Mouse (Mus musculus) kidney, postnatal 0 days (tissue): Measurements from ENCODE around the gene Pde3a. TPM values are rescaled to one million over a fixed set of nuclear protein-coding genes. Genes with fewer than 3 reads are reported as not detected.

Source experiments
- ATAC-seq: fragments of 200-750 bp; cut with Nextera tagmentation; replicated peaks from 2 replicates; pipeline ENCODE4 v1.8.0; 2017; ENCODE audit warnings: low read depth, moderate number of reproducible peaks, moderate TSS enrichment, moderate library complexity; ENCODE audit not compliant: low FRiP score
- DNase-seq: peaks from one replicate; pipeline ENCODE4 v3.0.0-alpha.2; 2016; ENCODE audit warnings: low spot score
- H3K27ac ChIP-seq: fragments of 300-500 bp; sonication (generic); 2 replicates; pipeline ENCODE4 v1.5.1; 2014; ENCODE audit warnings: mild to moderate bottlenecking
- H3K27me3 ChIP-seq: fragments of 300-500 bp; sonication (generic); 2 replicates; pipeline ENCODE4 v1.6.1; 2014; ENCODE audit warnings: low read length, mixed read lengths; ENCODE audit not compliant: insufficient read depth
- H3K36me3 ChIP-seq: fragments of 300-500 bp; sonication (generic); 2 replicates; pipeline ENCODE4 v1.6.1; 2014; ENCODE audit warnings: low read length, mixed read lengths; ENCODE audit not compliant: insufficient read depth
- H3K4me1 ChIP-seq: fragments of 300-500 bp; sonication (generic); replicated peaks from 2 replicates; pipeline ENCODE4 v1.6.1; 2014; ENCODE audit warnings: antibody characterized with exemption, low read length, mixed read lengths; ENCODE audit not compliant: insufficient read depth
- H3K4me2 ChIP-seq: fragments of 300-500 bp; sonication (generic); 2 replicates; pipeline ENCODE4 v1.6.1; 2014; ENCODE audit warnings: mild to moderate bottlenecking, low read length, moderate library complexity, mixed read lengths
- H3K4me3 ChIP-seq: fragments of 300-500 bp; sonication (generic); replicated peaks from 2 replicates; pipeline ENCODE4 v1.5.1; 2014; ENCODE audit warnings: low read depth, low read length
- H3K9ac ChIP-seq: fragments of 300-500 bp; sonication (generic); 2 replicates; pipeline ENCODE4 v1.6.1; 2014; ENCODE audit warnings: low read depth, low read length
- H3K9me3 ChIP-seq: fragments of 300-500 bp; sonication (generic); replicated peaks from 2 replicates; pipeline ENCODE4 v1.6.1; 2016; ENCODE audit warnings: low read length, inconsistent platforms, mixed read lengths
- CTCF ChIP-seq: IDR thresholded peaks from 2 replicates; pipeline ENCODE4 v1.5.1; 2016; ENCODE audit warnings: antibody characterized with exemption, low read depth, mild to moderate bottlenecking, moderate library complexity
- WGBS: fragments of 180-500 bp; shearing (Covaris S2); extraction: QIAGEN DNeasy Blood & Tissue Kit; methylation state at CpG from one replicate; pipeline ENCODE4 v1.1.7; 2014; 5-methylcytosine and 5-hydroxymethylcytosine counted together
- polyA plus RNA-seq: library from polyadenylated mRNA; unstranded; fragments of >200 nt; fragmentation: Nextera tagmentation; extraction: Ambion mirVana; gene quantifications from 2 replicates; pipeline ENCODE4 v1.2.1, GENCODE M21; 2015

The Pde3a gene
- polyA plus RNA-seq, 1 experiment from 2014 or later, result 9.9 TPM

GRCm38 (mm10) chr6:141248081-141248480 is 988 bp upstream of the Pde3a start:
- TF ChIP-seq CTCF, result no peak
- Histone ChIP-seq H3K36me3 (no peaks in the 10 kb centered on the region), H3K27ac (no peak overlapping the region), H3K4me3 (peak overlapping the region; percentile 77), H3K4me1 (no peaks in the 10 kb centered on the region), H3K9me3 (no peaks in the 10 kb centered on the region), H3K4me2 (peak overlapping the region; percentile 46), H3K27me3 (no peaks in the 10 kb centered on the region), H3K9ac (no peak overlapping the region)
- ATAC-seq (no peak), DNase-seq (no peak)

GRCm38 (mm10) chr6:141249585-141250295 is 671 bp downstream of the Pde3a start:
- Histone ChIP-seq H3K9ac (peak overlapping the region; percentile 74), H3K4me2 (peak overlapping the region; percentile 84), H3K27me3 (no peaks in the 10 kb centered on the region), H3K4me1 (no peaks in the 10 kb centered on the region), H3K27ac (peak overlapping the region; percentile 87), H3K9me3 (no peaks in the 10 kb centered on the region), H3K36me3 (no peaks in the 10 kb centered on the region), H3K4me3 (peak overlapping the region; percentile 77)
- DNase-seq, result peak; percentile 90
- peak; percentile 81 for ATAC-seq
- TF ChIP-seq CTCF, result peak; percentile 38; the same call in 1 of the 2 replicates
- 0% methylated on average over 53 of the region's 68 CpGs for WGBS

- ATAC-seq, result peak; percentile 38
- Histone ChIP-seq H3K4me1 (no peaks in the 10 kb centered on the region), H3K4me2 (peak overlapping the region; percentile 84), H3K27me3 (no peaks in the 10 kb centered on the region), H3K36me3 (no peaks in the 10 kb centered on the region), H3K9ac (peak overlapping the region; percentile 74), H3K27ac (peak overlapping the region; percentile 87), H3K9me3 (no peaks in the 10 kb centered on the region), H3K4me3 (peak overlapping the region; percentile 77)
- peak; percentile 44 for DNase-seq
- TF ChIP-seq CTCF, result no peak
- WGBS, result 1% methylated on average over 22 of the region's 22 CpGs
Observed at GRCm38 (mm10) chr6:141250296-141250629, 1.2 kb downstream of the Pde3a start.

GRCm38 (mm10) chr6:141250984-141251383 is 1.9 kb downstream of the Pde3a start:
- H3K4me2 ChIP-seq, result peak overlapping the region; percentile 84
- H3K27me3 ChIP-seq, result no peaks in the 10 kb centered on the region
- DNase-seq (no peak), ATAC-seq (no peak)
- H3K9me3 ChIP-seq, result no peaks in the 10 kb centered on the region
- TF ChIP-seq CTCF, result no peak
- peak overlapping the region; percentile 87; the same call in 1 of the 2 replicates for H3K27ac ChIP-seq
- peak overlapping the region; percentile 77 for H3K4me3 ChIP-seq
- H3K4me1 ChIP-seq, result no peaks in the 10 kb centered on the region
- H3K9ac ChIP-seq, result peak overlapping the region; percentile 74; the same call in 1 of the 2 replicates
- WGBS, result 34% methylated on average over 6 of the region's 6 CpGs
- no peaks in the 10 kb centered on the region for H3K36me3 ChIP-seq

- no peaks in the 10 kb centered on the region for H3K9me3 ChIP-seq
- 68% methylated on average over 7 of the region's 7 CpGs for WGBS
- no peak overlapping the region for H3K27ac ChIP-seq
- DNase-seq, result no peak
- H3K4me2 ChIP-seq, result peak overlapping the region; percentile 84
- no peak for ATAC-seq
- H3K27me3 ChIP-seq, result no peaks in the 10 kb centered on the region
- H3K36me3 ChIP-seq, result no peaks in the 10 kb centered on the region
- peak overlapping the region; percentile 77 for H3K4me3 ChIP-seq
- H3K9ac ChIP-seq, result no peak overlapping the region
- no peak for TF ChIP-seq CTCF
- H3K4me1 ChIP-seq, result no peaks in the 10 kb centered on the region
Observed at GRCm38 (mm10) chr6:141252520-141252919, 3.5 kb downstream of the Pde3a start.

DNA sequence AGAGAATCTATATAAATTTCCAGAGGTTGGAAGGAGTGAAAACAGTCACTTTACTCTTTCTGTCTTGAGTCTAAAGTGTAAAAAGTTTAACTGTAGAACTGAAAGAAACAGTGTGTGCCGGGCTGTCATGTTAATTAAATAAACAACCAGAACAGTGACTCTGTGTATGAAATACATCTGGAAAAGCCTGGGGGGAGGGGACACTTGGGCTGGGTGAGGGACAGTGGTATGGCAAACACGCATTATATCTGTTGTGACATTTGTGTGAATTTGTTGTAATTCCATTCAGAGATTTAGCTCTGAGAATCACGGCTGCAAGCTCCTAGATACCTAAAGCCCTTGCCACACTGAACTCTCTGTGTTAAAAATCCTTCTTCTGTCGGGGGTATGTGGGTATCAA is 5.9 kb downstream of the Pde3a start:
- Histone ChIP-seq H3K27ac (no peak overlapping the region), H3K9ac (no peak overlapping the region), H3K9me3 (no peaks in the 10 kb centered on the region), H3K4me2 (peak overlapping the region; percentile 12; the same call in 1 of the 2 replicates), H3K4me1 (no peaks in the 10 kb centered on the region), H3K4me3 (no peak overlapping the region), H3K27me3 (no peaks in the 10 kb centered on the region), H3K36me3 (no peaks in the 10 kb centered on the region)
- DNase-seq, result no peak
- no peak for ATAC-seq
- 65% methylated on average over 4 of the region's 4 CpGs for WGBS
- TF ChIP-seq CTCF, result no peak
